Mouse (Mus musculus) fibroblast of lung, adult 2 months (primary cell): ENCODE data around the gene Wdr5.
"Not testable (repeated sequence)": the region's sequence is repeated elsewhere in the genome, so short reads cannot be mapped to it uniquely, and the experiment has no call there.

ENCODE experiments used
- DNase-seq: peaks from one replicate; pipeline ENCODE4 v3.0.0-alpha.2; 2011; ENCODE audit warnings: low read depth

Gene Wdr5

GRCm38 (mm10) chr2:27504113-27504885, 10.7 kb upstream of the Wdr5 start:
- DNase-seq = no peak

GRCm38 (mm10) chr2:27505539-27505938, 9.4 kb upstream of the Wdr5 start:
- no peak for DNase-seq

GRCm38 (mm10) chr2:27506658-27507057, 8.3 kb upstream of the Wdr5 start:
- DNase-seq = not testable (repeated sequence)

GRCm38 (mm10) chr2:27507562-27507961, 7.4 kb upstream of the Wdr5 start, which contains the start of gene Brd3:
TSS of gene Brd3 (minus strand) at chr2:27507662.
- DNase-seq = no peak

GRCm38 (mm10) chr2:27510706-27511105, 4.3 kb upstream of the Wdr5 start:
- DNase-seq = no peak

GRCm38 (mm10) chr2:27512909-27513308, 2.0 kb upstream of the Wdr5 start:
- DNase-seq = no peak

GRCm38 (mm10) chr2:27513861-27514260, 1.1 kb upstream of the Wdr5 start:
- no peak for DNase-seq

- DNase-seq = no peak
These were observed 597 bp downstream of the Wdr5 start for GRCm38 (mm10) chr2:27515341-27516166.

GRCm38 (mm10) chr2:27516289-27516688, 1.3 kb downstream of the Wdr5 start:
- no peak for DNase-seq

- DNase-seq = no peak
These were observed 3.3 kb downstream of the Wdr5 start for GRCm38 (mm10) chr2:27518283-27518682.

- DNase-seq = not testable (repeated sequence)
These were observed 23.7 kb downstream of the Wdr5 start for GRCm38 (mm10) chr2:27538455-27539330.

- no peak for DNase-seq
These were observed 24.4 kb downstream of the Wdr5 start for GRCm38 (mm10) chr2:27539336-27539735.

- DNase-seq = peak; percentile 98
These were observed 25.0 kb downstream of the Wdr5 start for GRCm38 (mm10) chr2:27539772-27540514.

GRCm38 (mm10) chr2:27540515-27540836, 25.5 kb downstream of the Wdr5 start:
- no peak for DNase-seq

GRCm38 (mm10) chr2:27541225-27541624, 26.3 kb downstream of the Wdr5 start:
- no peak for DNase-seq

GRCm38 (mm10) chr2:27544613-27545012, 29.7 kb downstream of the Wdr5 start:
- no peak for DNase-seq

- DNase-seq = not testable (repeated sequence)
These were observed 30.6 kb downstream of the Wdr5 start for GRCm38 (mm10) chr2:27545517-27545916.

GRCm38 (mm10) chr2:27546041-27546440, 31.1 kb downstream of the Wdr5 start:
- not testable (repeated sequence) for DNase-seq

- no peak for DNase-seq
These were observed 32.4 kb downstream of the Wdr5 start for GRCm38 (mm10) chr2:27547326-27547725.

- no peak for DNase-seq
These were observed 33.0 kb downstream of the Wdr5 start for GRCm38 (mm10) chr2:27547986-27548385.

GRCm38 (mm10) chr2:27548664-27549369, 33.9 kb downstream of the Wdr5 start:
- no peak for DNase-seq
